Mouse (Mus musculus) hindbrain, embryonic 13.5 days (tissue): ENCODE results near the gene Pak6. TPM values are rescaled to one million over a fixed set of nuclear protein-coding genes. Genes with fewer than 3 reads are reported as not detected.

ENCODE experiments used
- ATAC-seq: fragments of 200-750 bp; cut with Nextera tagmentation; 2 replicates; pipeline ENCODE4 v1.8.0; 2017; ENCODE audit warnings: moderate TSS enrichment; ENCODE audit not compliant: low FRiP score
- H3K27ac ChIP-seq: fragments of 300-500 bp; sonication (generic); 2 replicates; pipeline ENCODE4 v1.5.1; 2015; ENCODE audit warnings: inconsistent platforms, mild to moderate bottlenecking, moderate library complexity
- H3K27me3 ChIP-seq: fragments of 300-500 bp; sonication (generic); 2 replicates; pipeline ENCODE4 v1.6.1; 2015; ENCODE audit warnings: mild to moderate bottlenecking, inconsistent platforms
- H3K36me3 ChIP-seq: fragments of 300-500 bp; sonication (generic); 2 replicates; pipeline ENCODE4 v1.6.1; 2015; ENCODE audit warnings: mild to moderate bottlenecking, inconsistent platforms
- H3K4me1 ChIP-seq: fragments of 300-500 bp; sonication (generic); replicated peaks from 2 replicates; pipeline ENCODE4 v1.6.1; 2015; ENCODE audit warnings: inconsistent platforms
- H3K4me2 ChIP-seq: fragments of 300-500 bp; sonication (generic); 2 replicates; pipeline ENCODE4 v1.6.1; 2015; ENCODE audit warnings: inconsistent platforms, mild to moderate bottlenecking, moderate library complexity
- H3K4me3 ChIP-seq: fragments of 300-500 bp; sonication (generic); 2 replicates; pipeline ENCODE4 v1.5.1; 2015; ENCODE audit warnings: mild to moderate bottlenecking, inconsistent platforms
- H3K9ac ChIP-seq: fragments of 300-500 bp; sonication (generic); 2 replicates; pipeline ENCODE4 v1.6.1; 2015; ENCODE audit warnings: mild to moderate bottlenecking, inconsistent platforms
- H3K9me3 ChIP-seq: fragments of 300-500 bp; sonication (generic); 2 replicates; pipeline ENCODE4 v1.6.1; 2016; ENCODE audit warnings: inconsistent platforms
- WGBS: fragments of 180-500 bp; shearing (Covaris S2); methylation state at CpG from one replicate; pipeline ENCODE4 v1.1.7; 2015; 5-methylcytosine and 5-hydroxymethylcytosine counted together
- polyA plus RNA-seq: library from polyadenylated mRNA; unstranded; fragments of >200 nt; fragmentation: Nextera tagmentation; extraction: Ambion mirVana; gene quantifications from 2 replicates; pipeline ENCODE4 v1.2.1, GENCODE M21; 2015

The Pak6 gene
- polyA plus RNA-seq, 1 experiment from 2014 or later = 22.0 TPM

DNA sequence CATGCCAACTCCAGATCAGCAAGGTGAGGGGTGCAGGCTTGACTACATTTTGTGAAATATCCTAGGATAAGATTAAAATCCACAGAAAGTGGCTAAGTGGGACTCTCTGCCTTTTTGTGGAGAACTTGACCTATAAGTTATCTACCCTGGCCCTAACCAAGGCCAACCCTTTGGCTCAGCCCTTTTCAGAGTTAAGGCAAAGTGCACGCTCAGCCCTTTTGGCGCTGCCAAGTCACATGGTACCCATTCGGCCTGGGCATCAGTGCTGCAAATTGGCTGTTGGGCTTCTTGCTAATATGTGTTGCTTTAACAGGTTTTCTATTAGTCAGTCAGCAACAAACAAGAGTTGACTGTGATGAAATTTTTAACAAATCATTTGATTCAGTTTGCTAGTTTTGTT is 24.7 kb downstream of the Pak6 start:
- WGBS = 91% methylated on average over 3 of the region's 3 CpGs
- Histone ChIP-seq H3K9ac (no peak overlapping the region), H3K36me3 (peaks cover 12% of the 10 kb centered on the region), H3K27me3 (peaks cover 35% of the 10 kb centered on the region), H3K4me3 (no peak overlapping the region), H3K4me1 (no peaks in the 10 kb centered on the region; the same call in 1 of the 2 replicates), H3K9me3 (no peaks in the 10 kb centered on the region), H3K4me2 (no peak overlapping the region), H3K27ac (no peak overlapping the region)
- ATAC-seq = no peak

DNA sequence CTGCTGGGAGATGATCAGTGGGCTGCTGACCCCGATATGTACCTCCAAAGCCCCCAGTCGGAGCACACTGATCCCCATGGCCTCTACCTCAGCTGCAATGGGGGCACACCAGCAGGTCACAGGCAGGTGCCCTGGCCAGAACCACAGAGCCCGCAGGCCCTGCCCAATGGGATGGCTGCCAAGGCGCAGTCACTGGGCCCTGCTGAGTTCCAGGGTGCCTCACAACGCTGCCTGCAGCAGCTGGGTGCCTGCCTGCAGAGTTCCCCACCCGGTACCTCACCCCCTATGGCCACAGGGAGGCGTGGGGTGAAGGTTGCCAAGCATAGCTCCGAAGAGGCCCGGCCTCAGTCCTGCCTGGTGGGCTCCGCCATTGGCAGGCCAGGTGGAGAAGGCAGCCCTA is 26.8 kb downstream of the Pak6 start:
- H3K36me3 ChIP-seq = peaks cover 17% of the 10 kb centered on the region
- H3K27me3 ChIP-seq = peaks cover 50% of the 10 kb centered on the region
- no peak for ATAC-seq
- H3K9ac ChIP-seq = no peak overlapping the region
- WGBS = 82% methylated on average over 10 of the region's 10 CpGs
- no peak overlapping the region for H3K4me2 ChIP-seq
- no peak overlapping the region for H3K4me3 ChIP-seq
- no peaks in the 10 kb centered on the region; the same call in 1 of the 2 replicates for H3K4me1 ChIP-seq
- H3K27ac ChIP-seq = no peak overlapping the region
- H3K9me3 ChIP-seq = no peaks in the 10 kb centered on the region

DNA sequence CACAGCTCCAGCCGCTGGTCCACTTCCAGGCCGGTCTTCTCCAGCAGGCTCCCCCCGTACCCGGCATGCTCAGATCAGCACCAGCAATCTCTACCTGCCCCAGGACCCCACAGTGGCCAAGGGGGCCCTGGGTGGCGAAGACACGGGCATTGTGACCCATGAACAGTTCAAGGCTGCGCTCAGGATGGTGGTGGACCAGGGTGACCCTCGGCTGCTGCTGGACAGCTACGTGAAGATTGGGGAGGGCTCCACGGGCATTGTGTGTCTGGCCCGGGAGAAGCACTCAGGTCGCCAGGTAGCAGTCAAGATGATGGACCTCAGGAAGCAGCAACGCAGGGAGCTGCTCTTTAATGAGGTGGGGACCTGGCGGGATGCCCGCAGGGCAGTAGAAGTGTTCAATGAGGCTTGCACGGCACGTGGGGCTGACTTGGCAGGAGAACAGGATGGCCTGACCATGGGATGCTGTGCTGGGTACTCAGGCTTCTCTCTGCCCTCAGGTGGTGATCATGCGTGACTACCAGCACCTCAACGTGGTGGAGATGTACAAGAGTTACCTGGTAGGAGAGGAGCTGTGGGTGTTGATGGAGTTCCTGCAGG is 30.4 kb downstream of the Pak6 start:
- peaks cover 17% of the 10 kb centered on the region for H3K36me3 ChIP-seq
- ATAC-seq = no peak
- 78% methylated on average over 19 of the region's 19 CpGs for WGBS
- no peak overlapping the region for H3K4me2 ChIP-seq
- peaks cover 12% of the 10 kb centered on the region for H3K4me1 ChIP-seq
- peaks cover 74% of the 10 kb centered on the region for H3K27me3 ChIP-seq
- H3K9ac ChIP-seq = no peak overlapping the region
- no peak overlapping the region for H3K4me3 ChIP-seq
- no peak overlapping the region for H3K27ac ChIP-seq
- no peaks in the 10 kb centered on the region for H3K9me3 ChIP-seq

DNA sequence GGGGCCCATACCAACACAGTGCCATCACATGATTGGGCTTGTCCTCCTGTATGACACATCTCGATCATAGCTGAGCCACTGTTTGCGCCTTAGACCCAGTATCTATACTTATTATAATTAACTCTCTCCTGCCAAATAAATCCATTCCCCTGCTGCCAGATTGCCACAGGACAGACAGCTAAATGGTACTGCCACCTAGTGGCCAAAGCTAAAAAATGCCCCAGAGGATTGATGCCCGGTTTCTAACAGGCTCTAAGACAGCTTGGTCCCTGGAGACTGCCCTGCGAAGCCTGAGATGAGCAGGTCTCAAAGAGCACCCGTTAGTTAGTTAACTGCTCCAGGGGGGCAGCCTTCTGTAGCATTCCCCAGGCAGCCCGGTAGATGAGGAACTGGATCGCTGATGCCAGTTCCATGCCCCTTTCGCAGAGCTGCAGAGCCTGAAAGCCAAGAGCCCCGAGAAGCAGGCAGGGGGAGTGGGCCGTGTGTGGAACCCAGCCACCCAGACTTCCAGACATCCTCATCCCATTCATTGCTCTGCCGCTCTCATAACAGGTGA is 32.7 kb downstream of the Pak6 start:
- peaks cover 8% of the 10 kb centered on the region for H3K36me3 ChIP-seq
- peaks cover 19% of the 10 kb centered on the region for H3K4me1 ChIP-seq
- no peak overlapping the region for H3K4me3 ChIP-seq
- no peak overlapping the region for H3K4me2 ChIP-seq
- H3K27me3 ChIP-seq = peaks cover 77% of the 10 kb centered on the region
- 24% methylated on average over 11 of the region's 11 CpGs for WGBS
- no peak overlapping the region for H3K9ac ChIP-seq
- H3K27ac ChIP-seq = no peak overlapping the region
- ATAC-seq = no peak
- H3K9me3 ChIP-seq = no peaks in the 10 kb centered on the region

DNA sequence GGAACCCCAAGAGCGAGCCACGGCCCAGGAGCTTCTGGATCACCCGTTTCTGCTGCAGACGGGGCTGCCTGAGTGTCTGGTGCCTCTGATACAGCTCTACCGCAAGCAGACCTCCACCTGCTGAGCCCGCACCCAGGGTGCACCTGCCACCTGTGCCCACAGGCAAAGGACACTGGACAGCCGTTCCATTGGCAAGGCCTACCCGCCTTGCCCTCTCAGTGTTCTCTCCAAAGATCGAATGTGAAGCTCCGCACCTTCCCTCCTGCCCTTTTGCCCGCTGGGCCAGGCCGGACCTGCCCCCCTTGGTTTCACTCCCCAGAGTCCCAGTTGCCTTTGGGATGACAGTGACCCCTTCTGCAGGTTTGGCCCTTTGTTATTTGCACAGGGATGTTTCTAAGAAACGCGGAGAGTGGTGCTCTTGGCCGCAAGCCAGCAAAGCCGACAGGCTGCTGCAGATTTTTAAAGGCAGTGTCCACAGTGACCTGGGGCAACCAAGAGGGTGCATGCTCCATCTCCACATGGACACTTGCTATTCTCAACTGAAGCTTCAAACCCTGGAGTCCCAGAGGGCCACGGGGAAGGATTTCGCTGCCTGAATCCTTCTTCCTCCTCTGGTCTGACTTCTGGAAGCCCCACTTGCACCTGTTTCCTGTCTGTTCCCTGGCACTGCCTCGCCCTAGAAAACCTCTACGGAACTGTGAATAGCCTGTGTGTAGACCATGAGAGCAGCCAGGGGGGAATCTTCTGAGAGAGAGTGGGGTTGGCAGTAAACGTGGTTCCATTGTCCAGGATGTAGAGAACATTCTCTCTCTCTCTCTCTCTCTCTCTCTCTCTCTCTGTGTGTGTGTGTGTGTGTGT is 33.6 kb downstream of the Pak6 start:
- no peak overlapping the region for H3K4me2 ChIP-seq
- ATAC-seq = no peak
- 48% methylated on average over 21 of the region's 21 CpGs for WGBS

DNA sequence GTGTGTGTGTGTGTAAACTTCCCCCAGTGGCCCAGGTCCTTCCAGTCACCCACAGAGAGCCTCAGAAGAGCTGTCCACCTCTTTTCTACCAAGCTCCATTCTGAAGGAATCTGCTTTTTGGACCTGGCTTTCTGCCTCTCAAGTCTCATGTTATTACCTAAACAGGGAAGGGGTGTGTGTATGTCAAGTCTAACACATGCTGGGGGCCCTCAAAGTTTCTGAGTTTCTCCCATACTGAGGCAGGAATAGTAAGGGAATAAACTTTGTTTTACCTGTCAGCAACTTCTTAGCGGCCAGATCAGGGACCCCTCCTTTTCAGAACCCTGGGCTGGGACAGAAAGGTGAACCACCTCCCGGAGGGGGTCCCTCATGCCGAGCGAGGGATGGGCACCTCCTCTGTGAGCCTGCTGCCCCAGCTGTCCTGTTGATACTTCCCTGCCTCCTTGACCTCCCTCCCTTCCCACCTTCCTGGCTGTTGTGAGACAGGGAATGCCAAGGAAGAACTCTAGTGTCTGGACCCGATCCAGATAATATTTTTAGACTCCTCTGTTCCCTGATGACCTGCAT is 34.3 kb downstream of the Pak6 start:
- Histone ChIP-seq H3K27me3 (peaks cover 85% of the 10 kb centered on the region), H3K36me3 (peaks cover 8% of the 10 kb centered on the region), H3K9me3 (no peaks in the 10 kb centered on the region), H3K4me3 (no peak overlapping the region), H3K27ac (no peak overlapping the region), H3K4me2 (no peak overlapping the region), H3K4me1 (peaks cover 28% of the 10 kb centered on the region), H3K9ac (no peak overlapping the region)
- ATAC-seq = no peak
- WGBS = 39% methylated on average over 5 of the region's 5 CpGs

More for the DNA sequence above, 33.6 kb downstream of the Pak6 start:
- no peak overlapping the region for H3K9ac ChIP-seq
- peaks cover 25% of the 10 kb centered on the region for H3K4me1 ChIP-seq
- H3K4me3 ChIP-seq = no peak overlapping the region
- no peaks in the 10 kb centered on the region for H3K9me3 ChIP-seq
- H3K36me3 ChIP-seq = peaks cover 8% of the 10 kb centered on the region
- no peak overlapping the region for H3K27ac ChIP-seq
- H3K27me3 ChIP-seq = peaks cover 82% of the 10 kb centered on the region

DNA sequence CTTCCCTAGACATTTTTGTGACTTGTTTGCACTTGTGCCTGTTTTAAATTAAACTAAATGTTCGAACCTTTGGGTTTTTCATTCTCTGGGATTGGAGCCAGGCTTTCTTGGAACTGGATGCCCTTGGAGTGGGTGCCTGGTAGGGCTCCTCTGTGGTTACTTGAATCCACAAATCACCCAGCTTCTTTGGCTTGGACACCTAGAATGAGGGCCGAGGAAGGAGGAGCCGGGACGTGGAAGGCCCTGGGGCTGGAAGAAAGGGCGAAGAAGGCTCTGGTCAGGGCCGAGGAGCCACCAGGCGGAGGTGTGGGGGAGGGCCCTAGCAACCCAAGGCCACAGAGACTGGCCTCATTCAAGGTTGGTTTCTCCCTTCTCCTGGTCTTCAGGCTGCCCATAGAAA is 34.9 kb downstream of the Pak6 start:
- Histone ChIP-seq H3K9me3 (no peaks in the 10 kb centered on the region), H3K4me1 (peaks cover 34% of the 10 kb centered on the region), H3K4me2 (no peak overlapping the region), H3K4me3 (no peak overlapping the region), H3K36me3 (peaks cover 8% of the 10 kb centered on the region), H3K27me3 (peaks cover 91% of the 10 kb centered on the region), H3K27ac (no peak overlapping the region), H3K9ac (no peak overlapping the region)
- no peak for ATAC-seq
- 43% methylated on average over 7 of the region's 7 CpGs for WGBS

DNA sequence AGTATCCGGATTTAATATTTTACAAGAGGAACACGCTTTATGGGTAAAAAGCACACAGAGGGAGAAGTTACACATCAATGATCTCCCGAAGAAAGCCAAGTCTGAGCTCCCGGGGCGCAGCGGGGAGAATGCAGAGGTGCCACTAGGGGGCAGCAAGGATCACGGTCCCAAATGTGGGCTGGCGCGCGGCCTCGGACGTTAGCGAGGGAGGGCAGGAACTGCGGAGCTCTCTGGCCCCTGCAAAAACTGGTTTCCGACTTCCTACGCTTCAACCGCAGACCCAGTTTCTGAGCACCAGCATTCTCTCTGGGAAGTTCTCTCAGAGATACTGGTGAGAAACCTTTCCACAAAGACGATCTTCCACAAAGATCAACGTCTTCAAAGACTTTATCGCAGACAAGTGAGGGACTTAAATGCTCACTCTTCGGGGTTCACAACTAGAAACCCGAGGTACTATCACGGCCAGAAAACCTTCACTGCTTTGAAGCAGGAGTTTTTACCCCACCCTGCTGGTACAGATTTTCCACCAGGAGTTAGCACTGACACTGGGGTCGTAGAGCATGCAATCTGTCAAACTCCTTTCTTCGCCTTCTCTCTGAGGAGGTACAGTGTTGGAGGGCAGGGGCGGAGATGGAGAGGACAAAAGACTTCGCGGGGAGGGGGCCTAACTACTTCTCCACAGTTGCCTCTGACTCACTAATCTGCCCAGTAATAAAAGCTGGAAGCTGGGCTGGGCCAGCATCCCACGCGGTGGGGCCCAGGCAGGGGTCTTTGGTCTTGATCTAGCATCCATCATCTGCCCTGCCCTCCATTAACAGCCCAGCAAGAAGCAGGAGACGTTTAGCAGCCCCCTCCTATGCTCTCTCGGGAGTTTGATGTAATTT is 37.3 kb downstream of the Pak6 start:
- Histone ChIP-seq H3K27me3 (peaks cover 96% of the 10 kb centered on the region), H3K9me3 (no peaks in the 10 kb centered on the region), H3K4me3 (peak overlapping the region; percentile 12; the same call in 1 of the 2 replicates), H3K4me2 (peak overlapping the region; percentile 47), H3K4me1 (peaks cover 52% of the 10 kb centered on the region), H3K9ac (0 out of 2 replicates have a peak overlapping the region, but pooled peaks have one; percentile 10), H3K36me3 (no peaks in the 10 kb centered on the region), H3K27ac (no peak overlapping the region)
- no peak for ATAC-seq
- under 1% methylated on average over 32 of the region's 32 CpGs for WGBS

DNA sequence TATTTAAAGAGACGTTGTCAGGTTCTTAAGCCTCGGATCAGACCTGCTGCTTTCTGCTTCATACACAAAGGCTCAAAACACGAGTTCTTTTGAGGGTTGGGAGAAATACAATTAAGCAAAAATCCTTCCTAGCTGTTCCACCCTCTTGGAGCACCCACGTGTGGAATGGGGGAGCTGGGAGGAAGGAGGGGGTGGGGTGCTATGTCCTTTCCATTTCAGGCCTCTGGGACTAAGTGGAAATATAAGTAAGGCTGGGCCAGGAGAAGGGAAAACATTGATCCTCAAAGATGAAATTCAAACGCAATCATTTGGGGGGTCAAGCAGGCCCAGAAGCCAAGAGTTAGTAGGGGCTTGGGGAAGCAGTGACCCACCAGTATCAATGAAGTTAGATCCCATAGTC is 38.1 kb downstream of the Pak6 start:
- peaks cover 49% of the 10 kb centered on the region for H3K4me1 ChIP-seq
- H3K27me3 ChIP-seq = peaks cover 96% of the 10 kb centered on the region
- no peak overlapping the region for H3K4me3 ChIP-seq
- no peak for ATAC-seq
- H3K4me2 ChIP-seq = no peak overlapping the region
- H3K27ac ChIP-seq = no peak overlapping the region
- H3K9me3 ChIP-seq = no peaks in the 10 kb centered on the region
- H3K9ac ChIP-seq = no peak overlapping the region
- WGBS = 5% methylated on average over 5 of the region's 5 CpGs
- H3K36me3 ChIP-seq = no peaks in the 10 kb centered on the region

DNA sequence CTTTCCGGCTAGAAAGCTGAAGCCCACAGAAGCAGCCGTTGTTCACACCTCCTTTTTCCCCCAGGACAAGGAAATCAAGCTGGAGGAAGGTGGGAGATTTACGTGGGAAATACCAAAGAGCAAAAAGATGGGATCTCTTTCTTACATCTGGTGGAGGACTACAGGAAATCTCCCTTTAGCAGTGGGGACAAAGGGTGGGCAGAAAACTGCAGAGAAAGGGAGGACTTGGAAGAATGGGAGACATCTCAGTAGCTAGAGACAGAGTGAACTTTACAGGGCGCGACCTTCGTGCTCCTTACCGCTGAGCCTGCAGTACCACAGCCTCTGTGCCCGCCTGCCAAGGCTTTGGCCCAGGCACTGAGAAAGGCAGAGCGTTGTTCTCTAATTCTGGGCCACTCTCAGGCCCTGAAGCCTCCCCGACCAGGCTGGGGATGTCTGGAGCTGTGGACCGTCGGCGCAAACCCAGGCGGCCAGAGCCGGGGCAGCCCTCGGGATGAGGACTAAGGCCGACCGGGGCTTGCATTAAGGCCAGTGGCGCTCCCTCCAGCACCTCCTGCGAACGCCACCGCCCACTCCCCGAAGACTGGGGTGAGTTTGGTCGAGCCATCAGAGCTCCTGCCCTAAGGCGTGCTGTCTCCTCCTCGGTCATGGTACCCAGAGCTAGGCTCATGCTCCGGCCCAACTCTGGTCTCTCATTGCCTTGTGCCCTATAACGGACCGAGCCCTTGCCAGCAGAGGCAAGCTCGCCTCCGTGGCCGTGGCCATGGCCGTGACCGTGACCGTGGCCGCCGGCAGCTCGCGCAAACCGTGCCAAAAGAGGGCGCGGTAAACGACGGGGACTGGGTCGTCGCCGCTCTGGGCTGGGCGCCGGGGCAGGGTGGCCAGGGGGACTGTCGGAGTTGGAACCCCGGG is 39.1 kb downstream of the Pak6 start:
- peak overlapping the region; percentile 65 for H3K4me2 ChIP-seq
- 0 out of 2 replicates have a peak overlapping the region, but pooled peaks have one; percentile 55 for H3K9ac ChIP-seq
- H3K9me3 ChIP-seq = no peaks in the 10 kb centered on the region
- peak overlapping the region; percentile 40 for H3K4me3 ChIP-seq
- H3K27ac ChIP-seq = no peak overlapping the region
- no peaks in the 10 kb centered on the region for H3K36me3 ChIP-seq
- peaks cover 96% of the 10 kb centered on the region for H3K27me3 ChIP-seq
- H3K4me1 ChIP-seq = peaks cover 48% of the 10 kb centered on the region
- WGBS = 3% methylated on average over 44 of the region's 51 CpGs
- no peak for ATAC-seq
